Mouse (Mus musculus) liver, embryonic 11.5 days (tissue): Measurements from ENCODE around the gene Mapk1. TPM values are rescaled to one million over a fixed set of nuclear protein-coding genes. Genes with fewer than 3 reads are reported as not detected.

Source experiments
- polyA plus RNA-seq: library from polyadenylated mRNA; unstranded; fragments of >200 nt; fragmentation: Nextera tagmentation; extraction: Ambion mirVana; gene quantifications from 2 replicates; pipeline ENCODE4 v1.2.1, GENCODE M21; 2014

Gene Mapk1
- polyA plus RNA-seq, 1 experiment from 2014 or later, result 177 TPM

Other genes with a start within 250 kb of the Mapk1 start
- gene Spag6l, start 153.9 kb upstream of the Mapk1 start, polyA plus RNA-seq, result not detected in 2 replicates
- gene Igll1, start 119.4 kb upstream of the Mapk1 start, polyA plus RNA-seq, result not detected in 2 replicates
- 55.0 and 56.7 TPM in 2 replicates for gene Top3b, start 112.6 kb upstream of the Mapk1 start, polyA plus RNA-seq
- gene Vpreb1, start 112.5 kb upstream of the Mapk1 start, polyA plus RNA-seq, result 0.61 and 0.93 TPM in 2 replicates
- 20.0 and 23.4 TPM in 2 replicates for gene Ppm1f, start 86.9 kb upstream of the Mapk1 start, polyA plus RNA-seq
- 9.9 and 11.0 TPM in 2 replicates for gene Ypel1, start 86.3 kb downstream of the Mapk1 start, polyA plus RNA-seq
- gene Ppil2, start 127.9 kb downstream of the Mapk1 start, polyA plus RNA-seq, result 111 TPM in 2 replicates
- 52.6 and 56.8 TPM in 2 replicates for gene 2610318N02Rik, start 141.8 kb downstream of the Mapk1 start, polyA plus RNA-seq
- gene Sdf2l1, start 149.0 kb downstream of the Mapk1 start, polyA plus RNA-seq, result 96.3 and 108 TPM in 2 replicates
- 33.5 and 34.2 TPM in 2 replicates for gene Ydjc, start 161.2 kb downstream of the Mapk1 start, polyA plus RNA-seq
- gene Ccdc116, start 163.8 kb downstream of the Mapk1 start, polyA plus RNA-seq, result 1.7 and 2.4 TPM in 2 replicates
- gene Ube2l3, start 219.3 kb downstream of the Mapk1 start, polyA plus RNA-seq, result 369 and 377 TPM in 2 replicates
- 0.18 and 0.45 TPM in 2 replicates for gene Rimbp3, start 225.2 kb downstream of the Mapk1 start, polyA plus RNA-seq